Mouse (Mus musculus) olfactory bulb, adult 2 months (tissue): ENCODE measurements around the gene Trim59. TPM values are rescaled to one million over a fixed set of nuclear protein-coding genes. Genes with fewer than 3 reads are reported as not detected.
A peak's percentile ranks its signal among the peaks of the same experiment; 100 is the strongest.

Experiments used
- H3K27ac ChIP-seq: fragments of 200-500 bp; 2 replicates; pipeline ENCODE4 v1.5.1; 2012; ENCODE audit warnings: low read depth, low read length; ENCODE audit not compliant: insufficient read depth
- H3K4me1 ChIP-seq: fragments of 200-500 bp; 2 replicates; pipeline ENCODE4 v1.6.1; 2012; ENCODE audit warnings: low read length; ENCODE audit not compliant: control insufficient read depth, insufficient read depth
- H3K4me3 ChIP-seq: fragments of 200-500 bp; 2 replicates; pipeline ENCODE4 v1.5.1; 2012; ENCODE audit warnings: mild to moderate bottlenecking, low read depth, low read length, moderate library complexity; ENCODE audit not compliant: insufficient read depth
- CTCF ChIP-seq: fragments of 200-500 bp; IDR thresholded peaks from 2 replicates; pipeline ENCODE4 v1.5.1; 2012; ENCODE audit warnings: low read depth, mild to moderate bottlenecking, low read length, moderate library complexity; ENCODE audit not compliant: insufficient read depth
- POLR2A ChIP-seq: fragments of 200-500 bp; IDR thresholded peaks from 2 replicates; pipeline ENCODE4 v1.6.1; 2012; ENCODE audit warnings: mild to moderate bottlenecking, low read depth, low read length, moderate library complexity; ENCODE audit not compliant: insufficient read depth
- WGBS: fragments of 180-500 bp; shearing (Covaris S2); methylation state at CpG from one replicate; pipeline ENCODE4 v1.1.7; 2018; 5-methylcytosine and 5-hydroxymethylcytosine counted together
- polyA plus RNA-seq: library from polyadenylated mRNA; stranded (reverse); fragments of >200 nt; gene quantifications from 2 replicates; pipeline ENCODE4 v1.2.4, GENCODE M21; 2012; ENCODE audit warnings: low replicate concordance; ENCODE audit not compliant: missing spikeins, insufficient read depth, insufficient read length

Trim59 gene
- polyA plus RNA-seq, 1 experiment, result not detected

DNA sequence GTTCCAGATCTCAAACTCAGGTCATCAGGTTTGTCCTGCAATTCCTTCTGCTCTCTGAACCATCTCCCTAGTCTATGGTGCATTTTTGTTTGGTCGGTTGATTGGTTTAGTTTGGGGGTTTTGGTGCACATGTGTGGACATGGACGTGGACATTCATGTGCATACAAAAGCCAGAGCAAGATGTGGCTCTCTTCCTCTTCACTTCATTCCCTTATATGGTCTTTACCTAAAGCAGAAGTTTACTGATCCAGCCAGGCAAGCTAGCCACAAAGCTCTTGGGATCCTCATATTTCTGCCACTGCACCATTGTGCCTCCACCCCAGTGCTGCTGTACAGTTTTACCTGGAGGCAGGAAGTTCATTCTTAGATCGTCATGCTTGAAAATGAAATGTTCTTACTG, 27.4 kb downstream of the Trim59 start:
- Histone ChIP-seq H3K27ac (no peak overlapping the region), H3K4me3 (no peak overlapping the region), H3K4me1 (no peaks in the 10 kb centered on the region)
- TF ChIP-seq POLR2A (no peak), CTCF (no peak)
- 92% methylated on average over 3 of the region's 3 CpGs for WGBS

- Histone ChIP-seq H3K27ac (no peak overlapping the region), H3K4me3 (no peak overlapping the region), H3K4me1 (peaks cover 5% of the 10 kb centered on the region; the same call in 1 of the 2 replicates)
- WGBS, result 88% methylated on average over 2 of the region's 2 CpGs
- TF ChIP-seq POLR2A, result no peak
Observed at GRCm38 (mm10) chr3:69008873-69009272, 35.7 kb downstream of the Trim59 start.

DNA sequence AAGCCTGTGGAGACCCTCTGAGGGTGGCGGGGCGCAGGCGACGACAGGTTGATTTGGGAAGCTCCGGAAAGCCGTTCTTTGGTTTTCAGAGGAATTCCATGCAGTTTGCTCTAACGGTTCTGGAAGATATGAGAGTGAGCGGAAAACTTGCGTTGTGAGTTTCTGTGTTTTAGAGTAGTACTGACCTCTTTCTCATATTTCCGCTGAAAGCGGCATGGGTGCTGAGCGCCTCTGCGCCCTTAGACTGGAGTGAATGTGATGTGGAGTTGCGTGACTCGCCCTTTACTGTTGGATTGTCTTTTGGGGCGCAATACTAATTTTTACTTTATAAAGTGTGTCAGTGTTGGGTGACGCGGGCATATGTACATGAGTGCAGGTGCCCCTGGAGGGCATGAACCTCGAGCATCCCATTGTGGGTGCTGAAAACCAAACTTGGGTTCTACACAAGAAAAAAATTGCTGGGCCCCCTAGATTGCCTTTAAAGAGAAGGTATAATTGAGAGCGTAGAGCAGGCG, 38.3 kb downstream of the Trim59 start:
- TF ChIP-seq POLR2A, result no peak
- TF ChIP-seq CTCF, result no peak
- Histone ChIP-seq H3K4me3 (peak overlapping the region; percentile 57), H3K27ac (no peak overlapping the region), H3K4me1 (peaks cover 5% of the 10 kb centered on the region; the same call in 1 of the 2 replicates)
- WGBS, result 3% methylated on average over 21 of the region's 21 CpGs

- H3K4me3 ChIP-seq, result peak overlapping the region; percentile 57
- no peak for TF ChIP-seq CTCF
- TF ChIP-seq POLR2A, result 0 out of 2 replicates have a peak, but pooled peaks have one; percentile 10
- H3K27ac ChIP-seq, result no peak overlapping the region; the same call in 1 of the 2 replicates
- peaks cover 5% of the 10 kb centered on the region; the same call in 1 of the 2 replicates for H3K4me1 ChIP-seq
- under 1% methylated on average over 72 of the region's 72 CpGs for WGBS
Observed at GRCm38 (mm10) chr3:69005338-69006245, 39.0 kb downstream of the Trim59 start.

DNA sequence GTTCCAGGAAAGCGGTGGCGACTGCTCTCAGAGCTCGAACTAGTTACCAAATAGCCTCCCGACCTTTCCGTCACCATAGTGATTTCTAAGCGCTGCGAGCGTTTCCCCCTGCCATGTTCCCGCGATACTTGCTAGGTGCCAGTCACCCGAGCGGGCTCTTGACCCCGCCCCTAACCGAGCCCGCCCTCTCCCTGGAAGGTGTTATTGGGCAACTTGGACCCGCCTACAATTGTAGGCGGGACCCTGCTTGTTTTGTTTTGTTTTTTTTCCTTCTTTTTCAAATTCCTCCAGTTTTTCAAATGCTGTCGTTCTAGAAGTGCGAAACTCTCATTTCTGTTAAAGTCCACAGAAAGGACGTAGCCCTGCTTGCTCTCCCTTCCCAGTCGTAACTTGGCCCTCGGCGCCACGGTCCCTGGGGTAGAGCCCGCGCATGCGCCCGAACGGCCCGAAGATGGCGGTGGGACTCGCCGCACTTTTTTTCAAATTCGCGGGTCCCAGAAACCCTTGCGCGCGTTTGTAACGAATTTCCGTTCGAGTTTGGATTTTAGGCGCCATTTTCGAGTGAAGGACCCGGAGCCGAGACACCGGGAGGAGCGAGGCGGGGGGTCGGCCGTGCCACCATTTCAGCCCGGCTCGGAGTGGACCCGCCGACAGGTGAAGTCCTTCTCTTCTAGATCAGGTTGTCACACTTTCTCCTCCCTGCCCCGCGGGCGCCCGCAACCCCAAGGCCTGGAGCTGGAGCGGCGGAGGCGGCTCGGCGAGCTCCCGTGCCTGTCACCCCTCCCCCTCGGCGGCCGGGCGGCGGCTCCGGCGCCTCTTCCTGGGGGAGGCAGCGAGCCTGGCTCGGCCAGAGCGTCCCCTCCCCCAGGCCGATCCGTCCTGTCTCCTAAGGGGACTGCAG, 39.9 kb downstream of the Trim59 start, which contains the start of the genes Ift80 and Smc4:
Ift80 (minus strand) TSS at position 134 of the 901 bp plus-strand sequence.
Smc4 (plus strand) TSS at position 302 of the 901 bp plus-strand sequence.
- H3K4me3 ChIP-seq, result peak within 1 kb of the TSS; percentile 57
- TF ChIP-seq CTCF (no peak), POLR2A (peak; percentile 34; the same call in 1 of the 2 replicates)
- peak within 1 kb of the TSS; percentile 71 for H3K27ac ChIP-seq
- WGBS, result under 1% methylated on average over 63 of the region's 76 CpGs
- peaks cover 5% of the 10 kb centered on the region; the same call in 1 of the 2 replicates for H3K4me1 ChIP-seq

DNA sequence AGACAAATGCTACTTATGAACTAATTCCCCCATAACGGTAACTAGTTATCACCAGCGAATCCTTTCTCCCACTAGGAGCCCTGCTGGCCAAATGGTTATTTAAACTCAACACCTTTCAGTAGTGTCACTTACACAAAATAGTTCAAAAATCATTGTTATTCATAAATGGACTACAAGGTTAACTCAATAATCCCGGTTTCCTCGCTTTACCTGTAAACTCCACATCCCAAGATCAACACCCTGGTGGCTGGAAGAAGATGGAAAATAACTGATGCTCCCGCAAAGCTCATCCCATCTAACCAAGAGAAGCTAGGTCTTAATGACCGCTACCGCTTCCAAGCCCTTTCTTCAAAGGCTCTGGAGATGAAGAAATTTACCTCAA, 40.5 kb downstream of the Trim59 start:
- Histone ChIP-seq H3K27ac (peak overlapping the region; percentile 71), H3K4me3 (peak overlapping the region; percentile 57), H3K4me1 (peaks cover 5% of the 10 kb centered on the region; the same call in 1 of the 2 replicates)
- 1% methylated on average over 7 of the region's 7 CpGs for WGBS
- TF ChIP-seq POLR2A (no peak), CTCF (no peak)

GRCm38 (mm10) chr3:69002781-69003180, 41.8 kb downstream of the Trim59 start:
- Histone ChIP-seq H3K4me1 (peaks cover 5% of the 10 kb centered on the region; the same call in 1 of the 2 replicates), H3K4me3 (no peak overlapping the region), H3K27ac (no peak overlapping the region)
- WGBS, result 91% methylated on average over 4 of the region's 4 CpGs
- no peak for TF ChIP-seq POLR2A
- TF ChIP-seq CTCF, result no peak

DNA sequence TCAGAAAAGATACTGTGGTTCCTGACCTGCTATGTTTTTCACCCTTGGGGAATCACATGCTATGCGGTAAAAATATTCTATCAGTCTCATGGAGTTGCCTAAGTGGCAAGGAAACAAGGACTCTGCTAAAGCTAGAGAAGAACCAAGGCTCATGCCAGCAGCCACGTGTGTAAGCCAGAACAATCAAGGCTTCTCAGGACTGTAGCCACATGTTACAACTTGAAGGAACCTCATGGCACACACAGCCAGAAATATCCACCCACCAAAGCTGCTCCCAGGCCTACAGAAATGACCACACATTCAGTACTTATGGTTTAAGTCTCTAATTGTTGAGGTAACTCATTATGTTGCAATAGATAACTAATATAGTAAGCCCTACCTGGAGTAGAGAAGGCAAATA, 58.0 kb downstream of the Trim59 start:
- Histone ChIP-seq H3K4me3 (no peak overlapping the region), H3K4me1 (no peaks in the 10 kb centered on the region), H3K27ac (no peak overlapping the region)
- WGBS, result 84% methylated on average over 2 of the region's 2 CpGs
- no peak for TF ChIP-seq CTCF
- TF ChIP-seq POLR2A, result no peak

Other genes with a start within 250 kb of the Trim59 start
- not detected in 2 replicates for gene 1110032F04Rik, start 175.2 kb downstream of the Trim59 start, polyA plus RNA-seq
- gene Ift80, start 40.2 kb downstream of the Trim59 start, polyA plus RNA-seq, result not detected in 2 replicates
- gene Smc4, start 40.0 kb downstream of the Trim59 start, polyA plus RNA-seq, result 213 and 386 TPM in 2 replicates
- gene Kpna4, start 82.4 kb upstream of the Trim59 start, polyA plus RNA-seq, result 81.6 and 88.5 TPM in 2 replicates
- not detected in 2 replicates for gene Arl14, start 177.7 kb upstream of the Trim59 start, polyA plus RNA-seq